In genomic region chr1:189991089-189991488, GRCm38 (mm10) we compare ENCODE assay signal across 28 mouse cellular contexts.
DNase-seq lines count a peak whose midpoint lies in the region; ATAC-seq lines count a peak whose summit lies in the region.
"Had no signal": no experiment of that assay in that cellular context is flagged by ENCODE, and none has a peak within 500 bp of the region (broad histone marks: within the 10 kb centered on the region; RNA-seq: fewer than 3 reads in every experiment).

No protein-coding gene starts in this region.

- 95% methylated on average over 3 of the region's 3 CpGs for WGBS in forebrain, embryonic 12.5 days
- 85% methylated on average over 3 of the region's 3 CpGs for WGBS in forebrain, embryonic 11.5 days
- WGBS in lung, embryonic 15.5 days, result 76% methylated on average over 3 of the region's 3 CpGs
- 62% methylated on average over 3 of the region's 3 CpGs for WGBS in neural tube, embryonic 11.5 days

- no peaks in the 10 kb centered on the region for H3K36me3 ChIP-seq in forebrain, embryonic 12.5 days (replicated peaks)
- H3K36me3 ChIP-seq in forebrain, embryonic 11.5 days (ENCODE audit: control insufficient read depth, insufficient read depth, low read length), result no peaks in the 10 kb centered on the region
- H3K36me3 ChIP-seq in lung, embryonic 15.5 days, result no peaks in the 10 kb centered on the region
- no peaks in the 10 kb centered on the region for H3K36me3 ChIP-seq in neural tube, embryonic 11.5 days (ENCODE audit: control insufficient read depth, insufficient read depth, low read length)
- H3K36me3 ChIP-seq: embryonic facial prominence, embryonic 10.5 days; embryonic facial prominence, embryonic 15.5 days; limb, embryonic 13.5 days; neural tube, embryonic 13.5 days had no signal

- peaks cover 22% of the 10 kb centered on the region for H3K27me3 ChIP-seq in forebrain, embryonic 12.5 days
- no peaks in the 10 kb centered on the region for H3K27me3 ChIP-seq in forebrain, embryonic 11.5 days (ENCODE audit: control insufficient read depth, insufficient read depth, low read length)
- peaks cover 10% of the 10 kb centered on the region for H3K27me3 ChIP-seq in lung, embryonic 15.5 days
- H3K27me3 ChIP-seq in neural tube, embryonic 11.5 days (ENCODE audit: control insufficient read depth, insufficient read depth, low read length), result no peaks in the 10 kb centered on the region
- H3K27me3 ChIP-seq: neural tube, embryonic 13.5 days had no signal

- no peak overlapping the region for H3K4me2 ChIP-seq in forebrain, embryonic 12.5 days
- H3K4me2 ChIP-seq in forebrain, embryonic 11.5 days (ENCODE audit: low read depth, low read length, severe bottlenecking), result no peak overlapping the region
- no peak overlapping the region for H3K4me2 ChIP-seq in lung, embryonic 15.5 days
- no peak overlapping the region for H3K4me2 ChIP-seq in neural tube, embryonic 11.5 days (ENCODE audit: low read depth)
- H3K4me2 ChIP-seq: embryonic facial prominence, embryonic 15.5 days; heart, embryonic 11.5 days; hindbrain, embryonic 14.5 days; limb, embryonic 13.5 days; liver, embryonic 11.5 days; neural tube, embryonic 13.5 days had no signal

- 0 out of 2 replicates have a peak overlapping the region, but pooled peaks have one; percentile 36 for H3K27ac ChIP-seq in forebrain, embryonic 12.5 days
- H3K27ac ChIP-seq in forebrain, embryonic 11.5 days (ENCODE audit: low read depth, low read length), result no peak overlapping the region
- H3K27ac ChIP-seq in lung, embryonic 15.5 days, result no peak overlapping the region
- H3K27ac ChIP-seq in neural tube, embryonic 11.5 days (ENCODE audit: low read depth, low read length), result peak overlapping the region; percentile 27; the same call in 1 of the 2 replicates
- H3K27ac ChIP-seq: embryonic facial prominence, embryonic 10.5 days; embryonic facial prominence, embryonic 15.5 days; hindbrain, embryonic 14.5 days; kidney, postnatal 0 days; limb, embryonic 13.5 days; neural tube, embryonic 13.5 days; stomach, postnatal 0 days had no signal

- no peak overlapping the region for H3K9ac ChIP-seq in forebrain, embryonic 12.5 days
- H3K9ac ChIP-seq in forebrain, embryonic 11.5 days (ENCODE audit: low read length), result no peak overlapping the region
- H3K9ac ChIP-seq in lung, embryonic 15.5 days, result no peak overlapping the region
- no peak overlapping the region for H3K9ac ChIP-seq in neural tube, embryonic 11.5 days (ENCODE audit: low read length)
- H3K9ac ChIP-seq: embryonic facial prominence, embryonic 15.5 days; hindbrain, embryonic 14.5 days; limb, embryonic 13.5 days; neural tube, embryonic 13.5 days had no signal

- no peaks in the 10 kb centered on the region for H3K9me3 ChIP-seq in forebrain, embryonic 12.5 days
- no peaks in the 10 kb centered on the region for H3K9me3 ChIP-seq in forebrain, embryonic 11.5 days (ENCODE audit: control insufficient read depth, low read length)
- H3K9me3 ChIP-seq in lung, embryonic 15.5 days, result no peaks in the 10 kb centered on the region
- H3K9me3 ChIP-seq in neural tube, embryonic 11.5 days (ENCODE audit: control insufficient read depth, low read length), result no peaks in the 10 kb centered on the region
- H3K9me3 ChIP-seq: embryonic facial prominence, embryonic 10.5 days; embryonic facial prominence, embryonic 15.5 days; limb, embryonic 13.5 days; megakaryocyte, embryonic 14.5 days; neural tube, embryonic 13.5 days had no signal

- no peak for ATAC-seq in forebrain, embryonic 12.5 days (ENCODE audit: low FRiP score)
- ATAC-seq in forebrain, embryonic 11.5 days (replicated peaks; ENCODE audit: low FRiP score), result no peak
- ATAC-seq in lung, embryonic 15.5 days (ENCODE audit: borderline replicate concordance, extremely low read depth, low FRiP score, low TSS enrichment), result 0 out of 2 replicates have a peak, but pooled peaks have one; percentile 11
- ATAC-seq in neural tube, embryonic 11.5 days (ENCODE audit: insufficient read depth, low FRiP score, low TSS enrichment), result peak; percentile 54; the same call in 1 of the 2 replicates

- H3K4me1 ChIP-seq in forebrain, embryonic 12.5 days, result no peaks in the 10 kb centered on the region
- 0 out of 2 replicates have a peak, but pooled peaks cover 1% of the 10 kb centered on the region for H3K4me1 ChIP-seq in forebrain, embryonic 11.5 days (replicated peaks; ENCODE audit: control insufficient read depth, insufficient read depth, low read length)
- no peaks in the 10 kb centered on the region for H3K4me1 ChIP-seq in lung, embryonic 15.5 days
- H3K4me1 ChIP-seq in neural tube, embryonic 11.5 days (ENCODE audit: control insufficient read depth, insufficient read depth, low read length), result peaks cover 3% of the 10 kb centered on the region
- H3K4me1 ChIP-seq: embryonic facial prominence, embryonic 15.5 days; megakaryocyte, embryonic 14.5 days had no signal

- H3K4me3 ChIP-seq in forebrain, embryonic 12.5 days (replicated peaks), result no peak overlapping the region
- no peak overlapping the region for H3K4me3 ChIP-seq in forebrain, embryonic 11.5 days (ENCODE audit: low read depth, low read length)
- H3K4me3 ChIP-seq in lung, embryonic 15.5 days, result no peak overlapping the region
- H3K4me3 ChIP-seq in neural tube, embryonic 11.5 days (ENCODE audit: low read depth, low read length), result no peak overlapping the region
- H3K4me3 ChIP-seq: embryonic facial prominence, embryonic 10.5 days; embryonic facial prominence, embryonic 15.5 days; limb, embryonic 13.5 days; megakaryocyte, embryonic 14.5 days; neural tube, embryonic 13.5 days had no signal

- DNase-seq in forebrain, embryonic 11.5 days (ENCODE audit: low spot score), result no peak
- DNase-seq in lung, postnatal 14 days, result no peak
- no peak for DNase-seq in neural tube, embryonic 11.5 days (ENCODE audit: low spot score)
- no peak for DNase-seq in neural tube, embryonic 10.5 days (ENCODE audit: extremely low spot score, low spot score)
- no peak for DNase-seq in thymus, postnatal 4 days
- DNase-seq: adrenal gland, postnatal 25 days; cerebellum, adult 18-20 months; cerebellum, postnatal 25 days; gastrocnemius, postnatal 10 days; heart, postnatal 36 days; kidney, adult 2 months; kidney, postnatal 4 days; lung, postnatal 4 days; right cerebral cortex, postnatal 4 days; thymus, adult 18-20 months; thymus, postnatal 25 days had no signal

Comparison
In these comparisons a context has a peak if more than half of its experiments do, and no peak if none do; other contexts are left out.
1. H3K27ac ChIP-seq: peak in forebrain, embryonic 12.5 days (single experiment) and neural tube, embryonic 11.5 days (single experiment); none in forebrain, embryonic 11.5 days (single experiment) and lung, embryonic 15.5 days (single experiment).
2. ATAC-seq: peak in lung, embryonic 15.5 days (single experiment) and neural tube, embryonic 11.5 days (single experiment); none in forebrain, embryonic 12.5 days (single experiment) and forebrain, embryonic 11.5 days (single experiment).